Mouse (Mus musculus) liver, postnatal 0 days (tissue): ENCODE measurements at regions not wholly inside any gene's neighbourhood (a gene's known extent, or its start where the extent isn't known, plus 50 kb on each side); places are given as distances from the start of the nearest gene placed in this dataset.

Experiments used
- CTCF ChIP-seq: sonication (generic); IDR thresholded peaks from 2 replicates; pipeline ENCODE4 v1.5.1; 2016; ENCODE audit warnings: antibody characterized with exemption, low read depth
- EP300 ChIP-seq: IDR thresholded peaks from 2 replicates; pipeline ENCODE4 v1.6.1; 2016; ENCODE audit warnings: antibody characterized with exemption, low read depth, mild to moderate bottlenecking

GRCm38 (mm10) chr3:40179726-40180317 lies 351.3 kb upstream of the Intu start:
- TF ChIP-seq CTCF: no peak
- TF ChIP-seq EP300: no peak
